Mouse (Mus musculus): ENCODE data around the gene Csde1. TPM values are rescaled to one million over a fixed set of nuclear protein-coding genes. Genes with fewer than 3 reads are reported as not detected.

Csde1 gene
- polyA plus RNA-seq (2014; fragmentation: Nextera tagmentation; extraction: Ambion mirVana) = 316 and 496 TPM in 2 replicates

GRCm38 (mm10) chr3:103020249-103020942 is at the start of gene Csde1:
Gene Csde1 (plus strand): TSS chr3:103020426.
- H3K27ac ChIP-seq (ENCODE audit: low read depth, low read length) = peak within 1 kb of the TSS; percentile 90
- under 1% methylated on average over 55 of the region's 55 CpGs for WGBS

GRCm38 (mm10) chr3:102970508-102970907 is 49.7 kb upstream of the Csde1 start:
- no peak overlapping the region for H3K4me2 ChIP-seq (replicated peaks; ENCODE audit: low read depth, low read length)
- no peak for ATAC-seq (ENCODE audit: low FRiP score, low TSS enrichment)
- no peak overlapping the region for H3K9ac ChIP-seq (ENCODE audit: low read depth, low read length)
- no peaks in the 10 kb centered on the region for H3K4me1 ChIP-seq (ENCODE audit: control insufficient read depth, insufficient read depth, low read length)
- no peaks in the 10 kb centered on the region for H3K27me3 ChIP-seq (ENCODE audit: control insufficient read depth, insufficient read depth, low read length)
- 86% methylated on average over 3 of the region's 3 CpGs for WGBS
- H3K36me3 ChIP-seq (ENCODE audit: control insufficient read depth, insufficient read depth, low read length) = no peaks in the 10 kb centered on the region
- H3K27ac ChIP-seq (ENCODE audit: low read depth, low read length) = no peak overlapping the region
- no peaks in the 10 kb centered on the region for H3K9me3 ChIP-seq (ENCODE audit: control insufficient read depth, low read length)
- no peak overlapping the region for H3K4me3 ChIP-seq (ENCODE audit: low read length)

More at GRCm38 (mm10) chr3:103020249-103020942, at the start of gene Csde1:
- peak; percentile 94 for ATAC-seq (ENCODE audit: low FRiP score, low TSS enrichment)
- Histone ChIP-seq H3K4me3 (ENCODE audit: low read length) (peak within 1 kb of the TSS; percentile 75), H3K9me3 (ENCODE audit: control insufficient read depth, low read length) (no peaks in the 10 kb centered on the region), H3K9ac (ENCODE audit: low read depth, low read length) (peak within 1 kb of the TSS; percentile 90), H3K4me1 (ENCODE audit: control insufficient read depth, insufficient read depth, low read length) (peaks cover 16% of the 10 kb centered on the region; the same call in 1 of the 2 replicates), H3K27me3 (ENCODE audit: control insufficient read depth, insufficient read depth, low read length) (no peaks in the 10 kb centered on the region), H3K4me2 (replicated peaks; ENCODE audit: low read depth, low read length) (peak within 1 kb of the TSS; percentile 69), H3K36me3 (ENCODE audit: control insufficient read depth, insufficient read depth, low read length) (no peaks in the 10 kb centered on the region)

DNA sequence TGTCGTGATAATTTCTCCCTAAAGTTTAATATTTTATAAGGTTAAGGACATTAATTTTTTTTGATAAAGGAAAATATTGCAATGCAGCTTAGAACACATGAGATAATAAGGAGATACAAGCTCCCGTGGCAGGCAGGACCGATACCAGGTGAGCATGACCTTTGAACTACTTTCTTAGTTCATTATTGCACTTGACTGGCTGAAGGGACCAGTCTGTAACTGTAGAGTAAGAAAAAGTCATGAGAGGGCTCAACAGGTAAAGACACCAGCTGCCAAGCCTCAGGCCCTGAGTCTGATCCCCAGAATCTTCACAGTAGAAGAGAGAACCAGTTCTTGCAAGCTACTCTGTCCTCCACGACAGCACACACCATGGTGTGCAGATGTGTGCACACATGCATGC is 43.3 kb upstream of the Csde1 start:
- H3K27ac ChIP-seq (ENCODE audit: low read depth, low read length) = no peak overlapping the region
- no peak for ATAC-seq (ENCODE audit: low FRiP score, low TSS enrichment)
- H3K4me2 ChIP-seq (replicated peaks; ENCODE audit: low read depth, low read length) = no peak overlapping the region
- H3K9me3 ChIP-seq (ENCODE audit: control insufficient read depth, low read length) = no peaks in the 10 kb centered on the region
- H3K4me1 ChIP-seq (ENCODE audit: control insufficient read depth, insufficient read depth, low read length) = no peaks in the 10 kb centered on the region
- H3K9ac ChIP-seq (ENCODE audit: low read depth, low read length) = no peak overlapping the region
- no peaks in the 10 kb centered on the region for H3K27me3 ChIP-seq (ENCODE audit: control insufficient read depth, insufficient read depth, low read length)
- H3K36me3 ChIP-seq (ENCODE audit: control insufficient read depth, insufficient read depth, low read length) = no peaks in the 10 kb centered on the region
- no peak overlapping the region for H3K4me3 ChIP-seq (ENCODE audit: low read length)
- WGBS = 81% methylated on average over 4 of the region's 4 CpGs

DNA sequence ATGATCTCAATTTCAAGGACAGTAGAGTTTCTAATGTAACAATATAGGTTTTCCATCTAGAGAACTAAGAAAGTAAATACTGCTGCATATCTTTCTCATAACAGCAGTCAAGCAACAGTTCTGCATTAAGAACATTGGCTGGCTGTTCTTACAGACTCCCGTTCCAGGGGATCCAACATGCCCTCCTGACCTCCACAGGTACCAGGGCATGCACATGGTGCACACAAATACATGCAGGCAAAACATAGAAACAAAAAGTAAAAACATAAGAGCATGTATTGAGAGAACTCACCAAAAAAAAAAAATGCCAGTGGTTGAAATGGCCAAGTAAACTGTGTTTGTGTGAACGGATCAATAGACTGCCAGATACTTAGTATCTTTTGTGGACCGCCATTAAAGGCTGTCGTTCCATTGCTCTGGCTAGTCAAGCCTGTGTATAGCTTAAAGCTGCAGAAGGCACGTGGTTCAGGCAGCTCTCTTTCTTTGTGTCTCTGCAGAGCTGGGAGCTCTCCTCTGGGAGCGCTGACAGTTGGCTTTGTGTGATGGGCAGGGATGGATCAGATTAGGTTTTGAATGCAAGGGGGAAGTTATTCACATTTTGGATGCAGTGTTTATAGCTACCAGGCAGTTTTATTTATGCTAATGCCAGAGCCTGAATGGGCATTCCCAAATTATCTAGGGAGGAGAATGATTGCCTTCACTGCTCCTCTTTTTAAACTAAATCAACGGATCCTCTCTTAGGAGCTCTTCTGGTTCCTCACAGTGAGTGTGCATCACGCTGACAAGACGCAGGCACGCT is 40.5 kb upstream of the Csde1 start:
- no peaks in the 10 kb centered on the region; the same call in 1 of the 2 replicates for H3K9me3 ChIP-seq (ENCODE audit: control insufficient read depth, low read length)
- H3K4me1 ChIP-seq (ENCODE audit: control insufficient read depth, insufficient read depth, low read length) = no peaks in the 10 kb centered on the region
- no peak overlapping the region for H3K9ac ChIP-seq (ENCODE audit: low read depth, low read length)
- no peak for ATAC-seq (ENCODE audit: low FRiP score, low TSS enrichment)
- WGBS = 48% methylated on average over 10 of the region's 10 CpGs
- H3K36me3 ChIP-seq (ENCODE audit: control insufficient read depth, insufficient read depth, low read length) = no peaks in the 10 kb centered on the region
- no peak overlapping the region for H3K27ac ChIP-seq (ENCODE audit: low read depth, low read length)
- no peak overlapping the region for H3K4me2 ChIP-seq (replicated peaks; ENCODE audit: low read depth, low read length)
- no peaks in the 10 kb centered on the region for H3K27me3 ChIP-seq (ENCODE audit: control insufficient read depth, insufficient read depth, low read length)
- no peak overlapping the region for H3K4me3 ChIP-seq (ENCODE audit: low read length)

GRCm38 (mm10) chr3:102980349-102980736 is 39.9 kb upstream of the Csde1 start:
- no peak for ATAC-seq (ENCODE audit: low FRiP score, low TSS enrichment)
- H3K9ac ChIP-seq (ENCODE audit: low read depth, low read length) = no peak overlapping the region
- no peaks in the 10 kb centered on the region; the same call in 1 of the 2 replicates for H3K9me3 ChIP-seq (ENCODE audit: control insufficient read depth, low read length)
- no peak overlapping the region for H3K27ac ChIP-seq (ENCODE audit: low read depth, low read length)
- no peak overlapping the region for H3K4me2 ChIP-seq (replicated peaks; ENCODE audit: low read depth, low read length)
- H3K4me3 ChIP-seq (ENCODE audit: low read length) = no peak overlapping the region
- no peaks in the 10 kb centered on the region for H3K4me1 ChIP-seq (ENCODE audit: control insufficient read depth, insufficient read depth, low read length)
- 72% methylated on average over 3 of the region's 3 CpGs for WGBS
- H3K36me3 ChIP-seq (ENCODE audit: control insufficient read depth, insufficient read depth, low read length) = no peaks in the 10 kb centered on the region
- H3K27me3 ChIP-seq (ENCODE audit: control insufficient read depth, insufficient read depth, low read length) = no peaks in the 10 kb centered on the region

DNA sequence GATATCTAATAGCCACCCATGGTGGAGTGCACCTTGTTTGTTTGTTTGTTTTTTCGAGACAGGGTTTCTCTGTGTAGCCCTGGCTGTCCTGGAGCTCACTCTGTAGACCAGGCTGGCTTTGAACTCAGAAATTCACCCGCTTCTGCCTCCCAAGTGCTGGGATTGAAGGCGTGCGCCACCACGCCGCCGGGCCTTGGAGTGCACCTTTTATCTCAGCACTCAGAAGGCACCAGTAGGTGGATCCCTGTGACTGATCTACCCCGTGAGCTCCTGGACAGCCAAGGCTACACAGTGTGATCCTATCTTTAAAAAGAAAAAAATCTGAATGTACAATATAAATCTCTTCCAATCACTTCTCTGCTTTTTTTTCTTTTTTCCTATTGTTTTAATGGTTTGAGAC is 29.2 kb upstream of the Csde1 start:
- no peak for ATAC-seq (ENCODE audit: low FRiP score, low TSS enrichment)
- Histone ChIP-seq H3K4me2 (replicated peaks; ENCODE audit: low read depth, low read length) (no peak overlapping the region), H3K9ac (ENCODE audit: low read depth, low read length) (no peak overlapping the region), H3K36me3 (ENCODE audit: control insufficient read depth, insufficient read depth, low read length) (no peaks in the 10 kb centered on the region), H3K4me3 (ENCODE audit: low read length) (no peak overlapping the region), H3K4me1 (ENCODE audit: control insufficient read depth, insufficient read depth, low read length) (no peaks in the 10 kb centered on the region), H3K9me3 (ENCODE audit: control insufficient read depth, low read length) (no peaks in the 10 kb centered on the region), H3K27me3 (ENCODE audit: control insufficient read depth, insufficient read depth, low read length) (no peaks in the 10 kb centered on the region), H3K27ac (ENCODE audit: low read depth, low read length) (no peak overlapping the region)
- 75% methylated on average over 8 of the region's 8 CpGs for WGBS

GRCm38 (mm10) chr3:102992936-102993335 is 27.3 kb upstream of the Csde1 start:
- Histone ChIP-seq H3K27me3 (ENCODE audit: control insufficient read depth, insufficient read depth, low read length) (no peaks in the 10 kb centered on the region), H3K4me3 (ENCODE audit: low read length) (no peak overlapping the region), H3K27ac (ENCODE audit: low read depth, low read length) (no peak overlapping the region), H3K4me1 (ENCODE audit: control insufficient read depth, insufficient read depth, low read length) (no peaks in the 10 kb centered on the region), H3K4me2 (replicated peaks; ENCODE audit: low read depth, low read length) (no peak overlapping the region), H3K36me3 (ENCODE audit: control insufficient read depth, insufficient read depth, low read length) (no peaks in the 10 kb centered on the region), H3K9ac (ENCODE audit: low read depth, low read length) (no peak overlapping the region), H3K9me3 (ENCODE audit: control insufficient read depth, low read length) (no peaks in the 10 kb centered on the region)
- 38% methylated on average over 3 of the region's 3 CpGs for WGBS
- ATAC-seq (ENCODE audit: low FRiP score, low TSS enrichment) = no peak

DNA sequence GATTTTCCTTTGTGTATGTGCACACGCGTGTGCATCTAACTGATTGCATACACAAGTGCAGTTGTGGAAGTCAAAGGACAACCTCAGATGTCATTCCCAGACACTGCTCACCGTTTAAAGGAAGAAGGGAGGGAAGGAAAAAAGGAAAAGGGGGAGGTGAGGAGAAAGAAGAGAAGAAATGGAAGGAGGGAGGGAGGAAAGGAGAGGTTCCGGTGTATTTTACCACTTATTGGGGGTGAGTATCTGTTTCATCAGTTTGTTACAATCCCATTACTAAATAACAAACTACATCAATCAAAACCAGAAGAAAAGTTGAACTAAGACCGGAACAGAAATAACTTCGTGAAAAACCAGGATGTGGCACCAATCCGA is 25.0 kb upstream of the Csde1 start:
- Histone ChIP-seq H3K36me3 (ENCODE audit: control insufficient read depth, insufficient read depth, low read length) (peaks cover 19% of the 10 kb centered on the region), H3K4me1 (ENCODE audit: control insufficient read depth, insufficient read depth, low read length) (no peaks in the 10 kb centered on the region), H3K27ac (ENCODE audit: low read depth, low read length) (peak overlapping the region; percentile 88; the same call in 1 of the 2 replicates), H3K9me3 (ENCODE audit: control insufficient read depth, low read length) (no peaks in the 10 kb centered on the region), H3K27me3 (ENCODE audit: control insufficient read depth, insufficient read depth, low read length) (no peaks in the 10 kb centered on the region), H3K9ac (ENCODE audit: low read depth, low read length) (peak overlapping the region; percentile 85), H3K4me2 (replicated peaks; ENCODE audit: low read depth, low read length) (peak overlapping the region; percentile 65), H3K4me3 (ENCODE audit: low read length) (peak overlapping the region; percentile 69)
- 48% methylated on average over 7 of the region's 7 CpGs for WGBS
- ATAC-seq (ENCODE audit: low FRiP score, low TSS enrichment) = no peak

Measured in kidney, embryonic 14.5 days (tissue).